Mouse (Mus musculus): Measurements from ENCODE around the gene Gm21970.

Gm21970 gene

DNA sequence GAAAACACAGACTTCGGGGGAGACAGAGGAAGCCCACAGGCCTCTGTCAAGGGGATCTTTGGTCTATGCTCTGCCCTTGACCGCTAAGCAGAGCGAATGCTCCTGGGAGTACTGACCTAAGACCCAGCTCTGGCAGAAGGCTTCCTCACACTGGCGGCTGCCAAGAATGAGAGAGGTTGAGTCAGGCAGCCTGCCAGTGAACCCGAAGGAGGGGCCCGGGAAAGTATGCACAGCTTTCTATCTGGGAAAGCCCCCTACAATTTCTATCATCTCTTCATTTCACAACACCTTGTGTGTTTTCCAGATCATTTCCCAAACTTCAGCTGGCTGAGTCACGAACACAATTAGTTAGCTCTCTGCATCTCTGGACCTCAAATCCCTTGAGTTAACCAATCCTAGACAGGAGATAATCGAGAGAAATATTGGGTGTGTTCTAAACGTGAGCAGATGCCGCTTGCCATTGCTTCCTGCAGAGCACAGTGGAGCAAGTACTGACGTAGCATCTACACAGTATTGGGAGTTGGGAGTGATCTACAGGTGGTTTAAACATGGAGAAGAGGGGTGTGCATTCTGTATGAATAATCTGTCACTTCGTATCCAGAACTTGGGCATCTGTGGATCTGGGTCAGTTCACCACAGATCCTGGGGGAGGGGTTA lies 28.8 kb upstream of the Gm21970 start:
- in situ Hi-C loops (cut with MboI; ENCODE audit: low pct_unique_long_range_greater_than_20kb in 1 of 2, low sequenced_read_pairs in 2 of 2, unreplicated experiment in 1 of 2), result loop anchor here (10.0 to 25.0 kb wide), 2 partner anchors 92 to 275 kb away; partner anchors contain the start of gene 4932438H23Rik (in 1 of the 2)

- in situ Hi-C loops (cut with MboI; ENCODE audit: low pct_unique_long_range_greater_than_20kb in 1 of 2, low sequenced_read_pairs in 2 of 2, unreplicated experiment in 1 of 2), result loop anchor here (10.0 to 25.0 kb wide), 2 partner anchors 91 to 276 kb away; partner anchors contain the start of gene 4932438H23Rik (in 1 of the 2)
Observed at GRCm38 (mm10) chr16:91363483-91363882, 28.0 kb upstream of the Gm21970 start.

DNA sequence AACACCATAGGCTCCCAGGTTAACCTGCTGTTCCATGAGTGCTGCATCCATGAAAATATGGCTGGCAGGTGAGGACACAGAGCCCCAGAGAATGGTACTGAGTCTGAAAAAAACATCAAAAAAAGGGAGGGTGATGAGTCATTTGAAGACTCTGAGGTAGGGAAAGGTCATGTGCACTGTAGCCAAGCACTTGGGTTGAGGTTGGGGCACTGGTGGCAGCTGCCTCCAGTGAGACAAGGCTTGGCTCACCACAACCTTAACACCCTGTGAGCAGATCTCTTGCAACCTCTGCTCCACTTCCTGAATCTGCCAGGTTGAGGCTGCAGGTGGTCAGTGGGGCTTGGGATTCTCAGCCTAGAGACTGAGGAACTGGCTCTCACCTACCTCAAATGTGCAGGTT lies 25.0 kb upstream of the Gm21970 start:
- in situ Hi-C loops (cut with MboI; ENCODE audit: low pct_unique_long_range_greater_than_20kb in 1 of 2, low sequenced_read_pairs in 2 of 2, unreplicated experiment in 1 of 2), result loop anchor here (10.0 to 25.0 kb wide), 2 partner anchors 88 to 279 kb away; partner anchors contain the start of gene 4932438H23Rik (in 1 of the 2)

DNA sequence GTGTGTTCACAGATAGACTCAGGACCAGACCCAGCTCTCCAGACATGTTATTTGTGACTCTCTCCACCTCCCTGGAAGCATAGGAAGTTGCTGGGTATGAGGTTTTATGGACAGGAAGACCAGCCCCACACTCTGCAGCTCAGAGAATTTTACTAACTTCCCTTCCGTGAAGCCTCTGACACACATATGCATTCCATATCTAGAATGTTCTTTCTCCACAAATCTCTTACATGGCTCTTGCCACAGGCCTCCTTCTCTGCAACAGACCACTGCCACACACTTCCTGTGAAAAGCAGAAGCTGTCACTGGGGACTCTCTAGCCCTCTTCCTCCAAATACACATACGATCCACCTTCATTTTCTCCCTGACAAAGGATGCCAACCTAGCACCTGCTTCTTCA lies 24.5 kb upstream of the Gm21970 start:
- in situ Hi-C loops (cut with MboI; ENCODE audit: low pct_unique_long_range_greater_than_20kb in 1 of 2, low sequenced_read_pairs in 2 of 2, unreplicated experiment in 1 of 2), result loop anchor here (10.0 to 25.0 kb wide), 2 partner anchors 88 to 280 kb away; partner anchors contain the start of gene 4932438H23Rik (in 1 of the 2)

DNA sequence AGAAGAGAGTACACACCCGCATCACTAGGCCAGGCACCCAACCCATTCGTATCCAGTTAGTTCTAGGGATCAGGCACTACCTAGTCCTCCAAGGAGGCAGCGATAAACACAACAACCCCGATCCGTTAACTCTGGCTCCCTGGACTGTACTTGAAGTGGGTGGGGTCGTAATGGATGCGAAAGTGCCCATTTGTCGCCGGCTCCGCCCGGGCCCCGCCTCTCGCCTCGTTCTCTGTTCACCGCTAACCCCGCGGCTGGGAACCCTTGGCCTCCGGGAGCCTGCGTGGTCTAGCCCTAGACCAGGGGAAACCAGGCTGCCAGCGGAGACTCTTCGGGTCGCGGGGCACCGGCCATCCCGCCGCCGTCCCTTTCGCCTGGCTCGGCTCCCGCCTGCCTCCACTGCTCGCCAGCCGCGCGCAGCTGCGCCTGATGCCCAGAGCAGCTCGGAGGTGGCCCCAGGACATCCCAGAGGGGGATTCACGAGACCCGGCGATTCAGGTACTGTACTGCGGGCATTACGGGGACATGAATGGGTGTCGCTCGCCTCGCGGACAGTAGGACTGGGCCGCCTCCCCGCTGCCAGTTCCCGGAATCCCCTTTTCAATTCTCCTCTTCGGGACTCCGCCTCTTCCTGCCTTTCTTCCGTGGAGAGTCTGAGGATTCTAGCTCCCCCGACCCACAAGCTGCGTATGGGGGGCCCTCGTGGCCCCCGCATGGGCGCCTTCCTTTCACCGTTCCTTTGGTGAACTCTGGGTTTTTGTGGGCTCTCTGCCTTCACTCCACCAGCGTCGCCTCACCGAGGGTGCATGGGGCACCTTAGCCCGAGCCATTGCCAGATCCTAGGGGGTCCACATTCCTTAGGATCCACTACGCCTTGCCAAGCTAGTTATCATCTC lies 18.7 kb upstream of the Gm21970 start, which contains the start of gene Ifnar2:
Gene Ifnar2, plus strand, starts transcription at position 207 of the 896 bp plus-strand sequence.
- in situ Hi-C loops (cut with MboI; ENCODE audit: low pct_unique_long_range_greater_than_20kb in 1 of 2, low sequenced_read_pairs in 2 of 2, unreplicated experiment in 1 of 2), result loop anchor here in 1 of 2 experiments (25.0 kb wide), 1 partner anchor 286 kb away; the partner anchor contains the start of gene 4932438H23Rik

DNA sequence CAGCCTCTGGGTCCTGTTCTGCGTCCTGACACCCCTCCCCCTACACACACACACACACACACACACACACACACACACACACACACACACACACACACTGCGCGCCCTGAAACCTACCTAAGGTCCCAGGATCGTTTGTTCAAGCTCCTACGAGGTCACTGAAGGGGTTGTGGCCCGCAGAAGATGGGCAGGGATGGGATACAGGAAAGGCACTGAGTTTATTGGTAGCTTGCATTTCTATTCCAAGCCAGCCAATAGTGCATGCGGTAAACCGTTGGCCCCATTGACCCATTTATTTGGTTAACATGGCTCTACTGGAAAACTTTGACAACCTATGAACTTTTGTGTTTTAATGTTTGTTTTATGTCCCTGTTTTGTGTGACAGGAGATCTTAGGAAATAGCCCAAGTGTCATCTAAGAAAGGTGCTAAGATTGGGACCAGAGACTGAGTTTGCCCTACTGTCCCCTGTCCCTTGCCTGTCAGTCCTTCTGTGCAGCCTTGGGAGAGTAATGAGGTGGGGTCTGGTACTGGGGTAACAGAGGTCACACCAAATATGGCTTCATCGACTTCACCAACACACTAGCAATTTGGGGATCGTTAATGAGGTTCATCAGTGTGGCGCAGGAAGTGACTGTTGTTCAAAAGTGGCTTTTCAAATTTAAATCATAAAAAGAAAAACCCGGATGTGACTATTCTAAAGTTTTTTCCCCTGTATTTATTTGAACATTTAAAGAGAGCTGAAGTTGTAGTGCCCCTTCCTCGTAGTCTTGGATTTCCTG lies 17.9 kb upstream of the Gm21970 start:
- in situ Hi-C loops (cut with MboI; ENCODE audit: low pct_unique_long_range_greater_than_20kb in 1 of 2, low sequenced_read_pairs in 2 of 2, unreplicated experiment in 1 of 2), result loop anchor here in 1 of 2 experiments (25.0 kb wide), 1 partner anchor 286 kb away; the partner anchor contains the start of gene 4932438H23Rik

DNA sequence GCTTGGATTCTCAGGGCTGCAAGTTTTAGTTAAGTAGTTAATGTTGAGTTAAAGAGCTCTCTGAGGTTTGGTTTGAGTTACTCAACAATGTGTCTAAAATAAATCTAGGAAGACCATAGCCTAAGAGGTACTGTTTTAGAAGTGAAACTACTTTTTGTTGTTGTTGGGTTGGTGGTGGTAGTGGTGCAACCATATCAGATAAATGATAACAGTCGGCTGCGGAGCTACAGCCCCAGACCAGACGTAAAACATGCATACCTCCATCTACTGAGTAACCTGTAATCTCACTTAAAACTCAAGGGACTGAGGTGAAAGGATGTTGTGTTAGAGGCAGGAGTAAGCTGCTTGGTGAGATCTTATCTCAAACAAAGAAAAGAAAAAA lies 17.3 kb upstream of the Gm21970 start:
- in situ Hi-C loops (cut with MboI; ENCODE audit: low pct_unique_long_range_greater_than_20kb in 1 of 2, low sequenced_read_pairs in 2 of 2, unreplicated experiment in 1 of 2), result loop anchor here in 1 of 2 experiments (25.0 kb wide), 1 partner anchor 287 kb away; the partner anchor contains the start of gene 4932438H23Rik

GRCm38 (mm10) chr16:91376701-91377100 lies 14.8 kb upstream of the Gm21970 start:
- in situ Hi-C loops (cut with MboI; ENCODE audit: low pct_unique_long_range_greater_than_20kb in 1 of 2, low sequenced_read_pairs in 2 of 2, unreplicated experiment in 1 of 2), result no loop called here

DNA sequence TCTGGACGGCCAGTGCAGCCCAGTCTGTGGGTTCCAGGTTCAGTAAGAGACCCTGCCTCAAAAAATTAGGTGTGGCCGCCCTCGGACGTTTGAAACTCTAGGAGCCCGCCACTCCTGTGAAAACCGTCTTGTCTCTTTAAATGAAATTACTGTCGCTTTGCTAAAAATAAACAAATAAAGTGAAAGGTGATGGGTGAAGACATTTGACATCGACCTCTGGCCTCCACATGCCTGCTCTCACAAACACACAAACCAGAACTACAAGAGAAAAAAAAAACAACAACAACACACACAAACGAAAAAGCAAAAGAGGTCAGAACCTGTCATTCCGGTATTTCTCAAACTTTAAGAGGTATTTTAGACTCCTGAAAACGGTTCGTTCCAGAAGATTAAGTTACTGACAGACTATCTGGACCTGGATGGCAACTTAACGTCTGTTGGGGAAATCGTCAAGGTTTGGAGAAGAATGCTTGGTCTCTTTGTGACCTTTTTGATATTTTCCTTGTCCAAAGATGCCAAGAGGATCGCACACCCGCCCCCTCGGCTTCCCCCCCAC lies 13.0 kb upstream of the Gm21970 start:
- in situ Hi-C loops (cut with MboI; ENCODE audit: low pct_unique_long_range_greater_than_20kb in 1 of 2, low sequenced_read_pairs in 2 of 2, unreplicated experiment in 1 of 2), result no loop called here

GRCm38 (mm10) chr16:91378991-91379390 lies 12.5 kb upstream of the Gm21970 start:
- in situ Hi-C loops (cut with MboI; ENCODE audit: low pct_unique_long_range_greater_than_20kb in 1 of 2, low sequenced_read_pairs in 2 of 2, unreplicated experiment in 1 of 2), result no loop called here

- in situ Hi-C loops (cut with MboI; ENCODE audit: low pct_unique_long_range_greater_than_20kb in 1 of 2, low sequenced_read_pairs in 2 of 2, unreplicated experiment in 1 of 2), result no loop called here
Observed at GRCm38 (mm10) chr16:91379412-91379811, 12.1 kb upstream of the Gm21970 start.

GRCm38 (mm10) chr16:91380151-91380550 lies 11.4 kb upstream of the Gm21970 start:
- in situ Hi-C loops (cut with MboI; ENCODE audit: low pct_unique_long_range_greater_than_20kb in 1 of 2, low sequenced_read_pairs in 2 of 2, unreplicated experiment in 1 of 2), result no loop called here

GRCm38 (mm10) chr16:91381606-91382005 lies 9.9 kb upstream of the Gm21970 start:
- in situ Hi-C loops (cut with MboI; ENCODE audit: low pct_unique_long_range_greater_than_20kb in 1 of 2, low sequenced_read_pairs in 2 of 2, unreplicated experiment in 1 of 2), result no loop called here

- in situ Hi-C loops (cut with MboI; ENCODE audit: low pct_unique_long_range_greater_than_20kb in 1 of 2, low sequenced_read_pairs in 2 of 2, unreplicated experiment in 1 of 2), result no loop called here
Observed at GRCm38 (mm10) chr16:91382261-91382790, 9.2 kb upstream of the Gm21970 start.

DNA sequence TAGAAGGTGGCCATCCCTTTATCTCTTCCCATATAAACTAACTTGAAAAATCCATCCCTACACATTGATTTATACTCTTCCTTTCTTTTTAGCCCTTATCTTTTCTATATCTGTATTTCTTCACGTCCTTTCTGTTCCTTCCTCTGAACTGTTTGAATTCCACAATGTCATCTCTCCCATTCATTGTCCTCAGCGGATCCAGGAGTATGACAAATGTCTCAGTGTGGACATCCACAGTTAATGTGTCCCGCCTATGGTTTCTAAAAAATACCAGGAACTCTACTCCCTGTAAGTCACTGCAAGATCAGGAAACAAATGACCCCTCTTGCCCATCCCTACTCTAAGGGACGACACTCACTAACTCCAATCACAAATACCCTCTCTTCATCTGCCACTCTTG lies 7.3 kb upstream of the Gm21970 start:
- in situ Hi-C loops (cut with MboI; ENCODE audit: low pct_unique_long_range_greater_than_20kb in 1 of 2, low sequenced_read_pairs in 2 of 2, unreplicated experiment in 1 of 2), result no loop called here

DNA sequence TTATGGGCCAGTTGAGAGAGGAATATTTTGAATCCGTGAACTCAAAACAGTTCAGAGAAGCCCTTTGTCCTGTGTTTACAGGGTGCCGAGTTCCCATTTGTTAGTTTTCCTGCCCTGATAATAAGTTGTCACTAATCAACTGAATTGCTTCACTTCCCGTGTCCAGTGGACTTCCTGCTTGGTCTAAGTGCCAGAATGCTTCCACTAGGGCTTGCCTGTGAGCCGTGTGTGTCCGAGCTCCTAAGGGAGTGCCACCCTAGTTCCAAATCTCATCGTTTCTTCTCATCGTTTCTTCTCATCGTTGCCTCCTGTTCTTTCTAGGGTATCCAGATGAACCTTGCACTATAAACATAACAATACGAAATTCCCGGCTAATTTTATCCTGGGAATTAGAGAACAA lies 5.9 kb upstream of the Gm21970 start:
- in situ Hi-C loops (cut with MboI; ENCODE audit: low pct_unique_long_range_greater_than_20kb in 1 of 2, low sequenced_read_pairs in 2 of 2, unreplicated experiment in 1 of 2), result no loop called here

- in situ Hi-C loops (cut with MboI; ENCODE audit: low pct_unique_long_range_greater_than_20kb in 1 of 2, low sequenced_read_pairs in 2 of 2, unreplicated experiment in 1 of 2), result no loop called here
Observed at GRCm38 (mm10) chr16:91386419-91387120, 5.0 kb upstream of the Gm21970 start.
